Mouse (Mus musculus): Measurements from ENCODE around the gene Tcf15. TPM values are rescaled to one million over a fixed set of nuclear protein-coding genes. Genes with fewer than 3 reads are reported as not detected.

The Tcf15 gene
- not detected for total RNA-seq (2023)

DNA sequence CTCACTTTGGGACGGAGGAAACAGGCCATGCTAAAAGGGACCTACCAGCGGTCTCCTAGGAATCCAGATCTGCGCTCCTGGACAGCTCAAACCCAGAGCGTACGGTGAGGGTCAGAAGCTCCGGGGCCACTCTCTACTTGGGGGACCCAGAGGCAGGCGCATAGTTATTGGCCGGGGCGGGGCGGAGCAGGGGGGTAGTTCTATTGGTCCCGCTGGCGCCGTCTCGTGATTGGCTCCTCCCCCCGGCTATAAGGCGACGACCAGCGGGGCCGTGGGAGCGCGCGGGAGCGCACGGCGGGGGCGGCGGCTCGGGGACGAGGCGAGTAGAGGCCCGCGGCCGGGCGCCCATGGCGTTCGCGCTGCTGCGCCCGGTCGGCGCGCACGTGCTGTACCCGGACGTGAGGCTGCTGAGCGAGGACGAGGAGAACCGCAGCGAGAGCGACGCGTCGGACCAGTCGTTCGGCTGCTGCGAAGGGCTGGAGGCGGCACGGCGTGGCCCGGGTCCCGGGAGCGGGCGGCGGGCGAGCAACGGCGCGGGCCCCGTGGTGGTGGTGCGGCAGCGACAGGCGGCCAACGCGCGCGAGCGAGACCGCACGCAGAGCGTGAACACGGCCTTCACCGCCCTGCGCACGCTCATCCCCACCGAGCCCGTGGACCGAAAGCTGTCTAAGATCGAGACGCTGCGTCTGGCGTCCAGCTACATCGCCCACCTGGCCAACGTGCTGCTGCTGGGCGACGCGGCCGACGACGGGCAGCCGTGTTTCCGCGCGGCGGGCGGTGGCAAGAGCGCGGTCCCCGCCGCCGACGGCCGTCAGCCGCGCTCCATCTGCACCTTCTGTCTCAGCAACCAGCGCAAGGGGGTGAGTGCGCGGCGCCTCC, at the start of gene Tcf15:
Gene Tcf15 (plus strand): TSS at position 283 of the 879 bp plus-strand sequence.

DNA sequence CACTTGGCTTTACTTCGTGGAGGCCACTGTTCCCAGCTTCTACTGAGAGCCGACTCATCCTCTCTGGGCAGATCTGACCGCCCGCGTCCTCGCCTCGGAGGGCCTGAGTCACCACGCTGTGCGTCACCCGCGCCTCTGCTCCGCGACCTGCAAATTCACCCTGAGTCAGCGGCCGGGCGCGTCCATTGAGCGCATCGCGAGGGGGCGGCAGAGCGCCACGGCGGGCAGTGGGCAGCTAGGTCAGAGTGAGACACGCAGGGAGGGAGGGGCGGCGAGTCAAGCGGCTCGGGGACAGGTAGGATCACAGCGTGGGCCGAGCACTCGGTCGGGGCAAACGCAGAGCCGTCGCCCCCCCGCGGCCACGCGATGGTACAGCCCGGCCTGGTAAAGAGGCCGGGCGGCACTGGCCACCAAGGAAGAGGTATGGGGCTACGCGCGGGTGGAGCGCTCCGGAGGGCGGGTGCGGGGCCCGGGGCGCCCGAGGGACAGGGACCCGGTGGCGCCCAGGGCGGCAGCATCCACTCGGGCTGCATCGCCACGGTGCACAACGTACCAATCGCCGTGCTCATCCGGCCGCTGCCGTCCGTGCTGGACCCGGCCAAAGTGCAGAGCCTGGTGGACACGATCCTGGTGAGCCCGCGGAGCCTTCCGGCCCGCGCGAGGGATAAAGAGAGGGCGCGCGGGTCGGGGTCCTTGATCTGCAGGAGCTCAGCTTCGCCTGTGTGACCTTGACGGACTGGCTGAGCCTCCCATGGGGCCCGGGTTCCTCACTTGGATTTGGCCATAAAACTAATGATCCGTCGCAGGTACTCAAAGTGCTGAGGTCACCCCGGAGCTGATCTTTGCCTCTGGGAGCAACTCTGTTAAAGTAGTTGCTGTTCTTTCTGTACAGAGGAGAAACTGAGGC, 37.8 kb upstream of the Tcf15 start, which contains the start of gene Srxn1:
Gene Srxn1 (plus strand): TSS at position 199 of the 907 bp plus-strand sequence.

Other genes with a start within 250 kb of the Tcf15 start
- not detected for gene Angpt4, start 232.4 kb upstream of the Tcf15 start, total RNA-seq (2023)
- gene Fam110a, start 163.3 kb upstream of the Tcf15 start, total RNA-seq (2023): 3.9 TPM
- 3.2 TPM for gene Slc52a3, start 147.1 kb upstream of the Tcf15 start, total RNA-seq (2023)
- not detected for gene Scrt2, start 62.0 kb upstream of the Tcf15 start, total RNA-seq (2023)
- gene Srxn1, start 38.0 kb upstream of the Tcf15 start, total RNA-seq (2023): 0.38 TPM
- gene Csnk2a1, start 83.3 kb downstream of the Tcf15 start, total RNA-seq (2023): 104 TPM
- gene Tbc1d20, start 150.3 kb downstream of the Tcf15 start, total RNA-seq (2023): 56.9 TPM
- 231 TPM for gene Rbck1, start 189.1 kb downstream of the Tcf15 start, total RNA-seq (2023)
- 20.1 TPM for gene Trib3, start 200.5 kb downstream of the Tcf15 start, total RNA-seq (2023)
- gene Nrsn2, start 233.1 kb downstream of the Tcf15 start, total RNA-seq (2023): not detected

Measured in CD4-positive naive resting alpha-beta T cell, adult 76 days (primary cell).